Mouse (Mus musculus) CH12.LX (cell line): ENCODE measurements around the gene Kif18b. TPM values are rescaled to one million over a fixed set of nuclear protein-coding genes. Genes with fewer than 3 reads are reported as not detected.

ENCODE experiments used
- DNase-seq: peaks from one replicate; pipeline ENCODE4 v3.0.0-alpha.2; 2013; ENCODE audit errors: extremely low read depth
- H3K27ac ChIP-seq: 2 replicates; pipeline ENCODE4 v1.5.1; 2012; ENCODE audit warnings: low read depth, mild to moderate bottlenecking, control low read depth, moderate library complexity; ENCODE audit not compliant: insufficient read depth
- H3K27me3 ChIP-seq: replicated peaks from 2 replicates; pipeline ENCODE3; 2012; ENCODE audit warnings: inconsistent platforms
- H3K36me3 ChIP-seq, 2 experiments: replicated peaks in 1 of 2; 2 replicates each; pipeline versions ENCODE3 to v1.6.1; 2012; ENCODE audit warnings: inconsistent platforms in 1 of 2, low read length in 1 of 2, mild to moderate bottlenecking in 1 of 2, mixed read lengths in 1 of 2, moderate library complexity in 1 of 2; ENCODE audit not compliant: control insufficient read depth in 1 of 2, insufficient read depth in 1 of 2
- H3K4me1 ChIP-seq, 2 experiments: 2 replicates each; pipeline ENCODE4 v1.6.1; 2012; ENCODE audit warnings: inconsistent platforms in 1 of 2, moderate library complexity in 1 of 2; ENCODE audit not compliant: insufficient read depth in 2 of 2, control insufficient read depth in 1 of 2
- H3K4me2 ChIP-seq: 2 replicates; pipeline ENCODE4 v1.6.1; 2012; ENCODE audit warnings: low read depth, mild to moderate bottlenecking, control low read depth; ENCODE audit not compliant: poor library complexity, insufficient read depth, severe bottlenecking
- H3K4me3 ChIP-seq, 3 experiments: fragments of 150-350 bp in 1 of 3; sonication (generic) in 1 of 3; replicated peaks in 1 of 3; 2 replicates each; pipeline versions ENCODE3 to v1.5.1; 2011 to 2012; ENCODE audit warnings: low read depth in 2 of 3, low read length in 2 of 3, mild to moderate bottlenecking in 2 of 3, moderate library complexity in 2 of 3, control low read depth in 1 of 3, improper control_type of control experiment in 1 of 3, inconsistent platforms in 1 of 3, mixed read lengths in 1 of 3; ENCODE audit not compliant: poor library complexity in 1 of 3
- H3K79me2 ChIP-seq: replicated peaks from 2 replicates; pipeline ENCODE4 v1.6.1; 2012; ENCODE audit warnings: mild to moderate bottlenecking, moderate library complexity; ENCODE audit not compliant: control insufficient read depth, poor library complexity, insufficient read depth, severe bottlenecking; ENCODE audit errors: extremely low read depth
- H3K9ac ChIP-seq: 2 replicates; pipeline ENCODE4 v1.6.1; 2012; ENCODE audit warnings: low read depth, mild to moderate bottlenecking, control low read depth, moderate library complexity; ENCODE audit not compliant: insufficient read depth
- H3K9me3 ChIP-seq: replicated peaks from 2 replicates; pipeline ENCODE3; 2012; ENCODE audit warnings: low read length, inconsistent platforms, mixed read lengths
- BHLHE40 ChIP-seq: IDR thresholded peaks from 2 replicates; pipeline ENCODE4 v1.6.1; 2011; ENCODE audit warnings: mild to moderate bottlenecking, low read depth, low read length, improper control_type of control experiment
- CHD1 ChIP-seq: IDR thresholded peaks from 2 replicates; pipeline ENCODE4 v1.6.1; 2012; ENCODE audit warnings: low read depth, low read length, improper control_type of control experiment, inconsistent platforms
- CHD2 ChIP-seq: IDR thresholded peaks from 2 replicates; pipeline ENCODE4 v1.6.1; 2011; ENCODE audit warnings: low read length, improper control_type of control experiment
- CTCF ChIP-seq, 2 experiments: IDR thresholded peaks in 1 of 2; conservative IDR thresholded peaks in 1 of 2; 2 replicates each; pipeline ENCODE4 v1.5.1; 2011 to 2012; ENCODE audit warnings: low read depth in 2 of 2, low read length in 2 of 2, improper control_type of control experiment in 1 of 2, inconsistent platforms in 1 of 2, mild to moderate bottlenecking in 1 of 2, moderate library complexity in 1 of 2
- ELF1 ChIP-seq: IDR thresholded peaks from 2 replicates; pipeline ENCODE4 v1.6.1; 2014; ENCODE audit warnings: low read depth, mild to moderate bottlenecking, inconsistent platforms, low read length, improper control_type of control experiment
- ETS1 ChIP-seq: conservative IDR thresholded peaks from 2 replicates; pipeline ENCODE4 v1.6.1; 2012; ENCODE audit warnings: low read depth, mild to moderate bottlenecking, inconsistent platforms, low read length, improper control_type of control experiment, moderate library complexity
- GABPA ChIP-seq: IDR thresholded peaks from 2 replicates; pipeline ENCODE4 v1.6.1; 2012; ENCODE audit warnings: low read depth, low read length, improper control_type of control experiment, inconsistent platforms; ENCODE audit not compliant: insufficient replicate concordance
- IRF4 ChIP-seq: IDR thresholded peaks from 2 replicates; pipeline ENCODE4 v1.6.1; 2014; ENCODE audit warnings: low read depth, mild to moderate bottlenecking, inconsistent platforms, low read length, improper control_type of control experiment
- JUN ChIP-seq: IDR thresholded peaks from 2 replicates; pipeline ENCODE4 v1.6.1; 2011; ENCODE audit warnings: low read depth, mild to moderate bottlenecking, low read length, improper control_type of control experiment, moderate library complexity; ENCODE audit not compliant: insufficient read depth
- JUND ChIP-seq: conservative IDR thresholded peaks from 2 replicates; pipeline ENCODE4 v1.6.1; 2011; ENCODE audit warnings: low read depth, low read length, improper control_type of control experiment
- MEF2A ChIP-seq: IDR thresholded peaks from 2 replicates; pipeline ENCODE4 v1.6.1; 2014; ENCODE audit warnings: low read depth, mild to moderate bottlenecking, inconsistent platforms, low read length, improper control_type of control experiment, borderline replicate concordance
- MXI1 ChIP-seq: IDR thresholded peaks from 2 replicates; pipeline ENCODE4 v1.6.1; 2011; ENCODE audit warnings: mild to moderate bottlenecking, low read depth, low read length, improper control_type of control experiment
- MYC ChIP-seq: IDR thresholded peaks from 2 replicates; pipeline ENCODE4 v1.6.1; 2011; ENCODE audit warnings: low read depth, mild to moderate bottlenecking, improper control_type of control experiment, low read length
- POLR2A ChIP-seq: IDR thresholded peaks from 2 replicates; pipeline ENCODE4 v1.6.1; 2011; ENCODE audit warnings: low read depth, mild to moderate bottlenecking, improper control_type of control experiment, low read length
- POLR2AphosphoS2 ChIP-seq: IDR thresholded peaks from 2 replicates; pipeline ENCODE4 v1.6.1; 2011; ENCODE audit warnings: low read depth, low read length, improper control_type of control experiment
- RAD21 ChIP-seq: IDR thresholded peaks from 2 replicates; pipeline ENCODE4 v1.6.1; 2011; ENCODE audit warnings: low read depth, mild to moderate bottlenecking, low read length, improper control_type of control experiment, moderate library complexity
- RCOR1 ChIP-seq: conservative IDR thresholded peaks from 2 replicates; pipeline ENCODE4 v1.6.1; 2012; ENCODE audit warnings: low read depth, mild to moderate bottlenecking, inconsistent platforms, low read length, improper control_type of control experiment
- SIN3A ChIP-seq: IDR thresholded peaks from 2 replicates; pipeline ENCODE4 v1.6.1; 2012; ENCODE audit warnings: low read length, improper control_type of control experiment, inconsistent platforms
- SMC3 ChIP-seq: IDR thresholded peaks from 2 replicates; pipeline ENCODE4 v1.6.1; 2011; ENCODE audit warnings: low read depth, low read length, improper control_type of control experiment
- UBTF ChIP-seq: IDR thresholded peaks from 2 replicates; pipeline ENCODE4 v1.6.1; 2012; ENCODE audit warnings: low read depth, mild to moderate bottlenecking, inconsistent platforms, low read length, improper control_type of control experiment, moderate library complexity
- USF1 ChIP-seq: IDR thresholded peaks from 2 replicates; pipeline ENCODE4 v1.6.1; 2014; ENCODE audit warnings: low read depth, mild to moderate bottlenecking, inconsistent platforms, low read length, improper control_type of control experiment
- ZC3H11A ChIP-seq: IDR thresholded peaks from 2 replicates; pipeline ENCODE4 v1.6.1; 2012; ENCODE audit warnings: low read depth, mild to moderate bottlenecking, inconsistent platforms, low read length, improper control_type of control experiment
- ZKSCAN1 ChIP-seq: IDR thresholded peaks from 2 replicates; pipeline ENCODE4 v1.6.1; 2012; ENCODE audit warnings: low read depth, inconsistent platforms, low read length, improper control_type of control experiment, borderline replicate concordance
- ZMIZ1 ChIP-seq: IDR thresholded peaks from 2 replicates; pipeline ENCODE4 v1.6.1; 2012; ENCODE audit warnings: low read depth, mild to moderate bottlenecking, inconsistent platforms, low read length, improper control_type of control experiment
- ZNF384 ChIP-seq: IDR thresholded peaks from 2 replicates; pipeline ENCODE4 v1.6.1; 2012; ENCODE audit warnings: low read depth, low read length, improper control_type of control experiment, inconsistent platforms
- dilution Hi-C: fragments of 300-500 bp; cut with MboI; formaldehyde crosslinking; loops from 2 replicates; pipeline ENCODE4 v1.14.3; 2020; ENCODE audit warnings: low sequenced_read_pairs; ENCODE audit not compliant: extremely low pct_unique_long_range_greater_than_20kb, extremely low pct_ligation_motif_present
- in situ Hi-C: fragments of 300-500 bp; cut with MboI; formaldehyde crosslinking; loops from 3 replicates; pipeline ENCODE4 v1.14.3; 2019; ENCODE audit warnings: low sequenced_read_pairs, low pct_ligation_motif_present, low pct_unique_long_range_greater_than_20kb, mixed read lengths
- polyA plus RNA-seq: library from polyadenylated mRNA; unstranded; fragments of >175 nt; gene quantifications from 2 replicates; pipeline ENCODE4 v1.2.1, GENCODE M21; 2012; ENCODE audit warnings: low read depth; ENCODE audit not compliant: insufficient read length
- total RNA-seq, 2 experiments: library from RNA; depleted of rRNA; stranded (reverse); fragments of 300-350 nt in 1 of 2; fragments of >200 nt in 1 of 2; gene quantifications; 2 replicates each; pipeline ENCODE4 v1.2.3; 2012 to 2014

The Kif18b gene
- total and polyA plus RNA-seq, 3 experiments: 32.6 to 54.4 (median 54.0) TPM

- H3K4me3 ChIP-seq: no peak overlapping the region
- H3K36me3 ChIP-seq: no peaks in the 10 kb centered on the region
- H3K4me1 ChIP-seq: peaks cover 2 to 8% of the 10 kb centered on the region in 2 experiments; a peak in 2 of 4 replicates
- no peak overlapping the region for H3K4me2 ChIP-seq
- TF ChIP-seq SIN3A (no peak), RAD21 (no peak), MEF2A (no peak), JUND (no peak), MYC (no peak), CHD2 (no peak), USF1 (no peak), POLR2AphosphoS2 (no peak), CHD1 (no peak), UBTF (no peak), ETS1 (no peak), SMC3 (no peak), CTCF (conservative IDR thresholded peaks at IDR 0.05 in 1 of 2, IDR thresholded peaks at IDR 0.05 in 1 of 2; ENCODE audit: low read depth in 2 of 2, low read length in 2 of 2) (no peak), POLR2A (no peak), ELF1 (no peak), GABPA (no peak), JUN (no peak), ZC3H11A (no peak), ZNF384 (no peak), BHLHE40 (no peak)
- H3K9me3 ChIP-seq: peaks cover 20% of the 10 kb centered on the region
- peaks cover 82% of the 10 kb centered on the region for H3K27me3 ChIP-seq
- DNase-seq: no peak
- H3K27ac ChIP-seq: no peak overlapping the region
- H3K9ac ChIP-seq: no peak overlapping the region
- no peaks in the 10 kb centered on the region for H3K79me2 ChIP-seq
- dilution Hi-C loops (no loop called here), in situ Hi-C loops (no loop called here)
Measured at GRCm38 (mm10) chr11:102946992-102947343, 22.0 kb upstream of the Kif18b start.

GRCm38 (mm10) chr11:102946265-102946991 lies 21.5 kb upstream of the Kif18b start, which contains the start of gene C1ql1:
TSS of gene C1ql1 (minus strand) at chr11:102946688.
- Histone ChIP-seq H3K79me2 (no peaks in the 10 kb centered on the region), H3K27ac (no peak within 1 kb of the TSS), H3K4me1 (peaks cover 2 to 8% of the 10 kb centered on the region in 2 experiments; a peak in 2 of 4 replicates), H3K9me3 (peaks cover 20% of the 10 kb centered on the region), H3K4me3 (no peak within 1 kb of the TSS), H3K36me3 (no peaks in the 10 kb centered on the region), H3K27me3 (peaks cover 79% of the 10 kb centered on the region), H3K4me2 (no peak within 1 kb of the TSS), H3K9ac (no peak within 1 kb of the TSS)
- in situ Hi-C loops (no loop called here), dilution Hi-C loops (no loop called here)
- TF ChIP-seq ZKSCAN1 (no peak), IRF4 (no peak), RCOR1 (no peak), ZMIZ1 (no peak), MXI1 (no peak)
- DNase-seq: no peak
